Mouse (Mus musculus): ENCODE measurements at regions not wholly inside any gene's neighbourhood (a gene's known extent, or its start where the extent isn't known, plus 50 kb on each side); places are given as distances from the start of the nearest gene placed in this dataset.

GRCm38 (mm10) chr12:16141193-16141592 lies 324.5 kb upstream of the Trib2 start:
- Histone ChIP-seq H3K4me3 (ENCODE audit: control insufficient read depth, low read depth, low read length) (no peak overlapping the region), H3K27ac (ENCODE audit: control insufficient read depth, insufficient read depth, low read depth, low read length) (no peak overlapping the region), H3K36me3 (ENCODE audit: control insufficient read depth, insufficient read depth, low read length) (no peaks in the 10 kb centered on the region), H3K27me3 (ENCODE audit: control insufficient read depth, insufficient read depth, low read length) (no peaks in the 10 kb centered on the region), H3K4me1 (ENCODE audit: control insufficient read depth, insufficient read depth, low read length) (no peaks in the 10 kb centered on the region)
- TF ChIP-seq POLR2A (IDR thresholded peaks at IDR 0.05; ENCODE audit: control insufficient read depth, low read depth, low read length), result no peak
- no peak for TF ChIP-seq CTCF (IDR thresholded peaks at IDR 0.05; ENCODE audit: control insufficient read depth, insufficient read depth, insufficient replicate concordance, low read depth, low read length)

- no peaks in the 10 kb centered on the region for H3K36me3 ChIP-seq (ENCODE audit: control insufficient read depth, insufficient read depth, low read length)
- no peak overlapping the region for H3K4me3 ChIP-seq (ENCODE audit: control insufficient read depth, low read depth, low read length)
- H3K4me1 ChIP-seq (ENCODE audit: control insufficient read depth, insufficient read depth, low read length), result no peaks in the 10 kb centered on the region
- H3K27me3 ChIP-seq (ENCODE audit: control insufficient read depth, insufficient read depth, low read length), result no peaks in the 10 kb centered on the region
- no peak for TF ChIP-seq CTCF (IDR thresholded peaks at IDR 0.05; ENCODE audit: control insufficient read depth, insufficient read depth, insufficient replicate concordance, low read depth, low read length)
- no peak for TF ChIP-seq POLR2A (IDR thresholded peaks at IDR 0.05; ENCODE audit: control insufficient read depth, low read depth, low read length)
- H3K27ac ChIP-seq (ENCODE audit: control insufficient read depth, insufficient read depth, low read depth, low read length), result no peak overlapping the region
Measured at GRCm38 (mm10) chr12:16140511-16141110, 323.9 kb upstream of the Trib2 start.

DNA sequence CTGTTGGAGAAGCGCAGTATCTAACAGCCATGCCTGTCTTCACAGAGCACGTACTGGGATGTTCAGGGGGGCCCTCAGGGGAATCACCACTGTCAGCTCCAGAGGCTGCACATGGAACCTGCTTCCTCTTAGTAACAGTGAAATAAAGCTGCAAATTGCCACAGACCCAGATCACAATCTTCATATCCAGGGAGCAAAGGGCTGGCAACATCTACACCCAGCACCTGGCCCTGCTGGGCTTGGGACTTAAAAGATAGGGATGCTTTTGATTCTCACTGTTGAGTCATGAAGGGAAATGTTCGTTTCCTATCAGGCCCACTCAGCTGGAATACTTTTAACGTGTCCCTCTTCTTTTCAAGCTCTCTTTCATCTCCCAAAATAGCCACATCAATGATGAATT lies 322.4 kb upstream of the Trib2 start:
- no peaks in the 10 kb centered on the region for H3K36me3 ChIP-seq (ENCODE audit: control insufficient read depth, insufficient read depth, low read length)
- TF ChIP-seq POLR2A (IDR thresholded peaks at IDR 0.05; ENCODE audit: control insufficient read depth, low read depth, low read length) (no peak), CTCF (IDR thresholded peaks at IDR 0.05; ENCODE audit: control insufficient read depth, insufficient read depth, insufficient replicate concordance, low read depth, low read length) (no peak)
- no peaks in the 10 kb centered on the region for H3K4me1 ChIP-seq (ENCODE audit: control insufficient read depth, insufficient read depth, low read length)
- no peak overlapping the region for H3K27ac ChIP-seq (ENCODE audit: control insufficient read depth, insufficient read depth, low read depth, low read length)
- H3K27me3 ChIP-seq (ENCODE audit: control insufficient read depth, insufficient read depth, low read length), result no peaks in the 10 kb centered on the region
- H3K4me3 ChIP-seq (ENCODE audit: control insufficient read depth, low read depth, low read length), result no peak overlapping the region

- Histone ChIP-seq H3K4me3 (ENCODE audit: control insufficient read depth, low read depth, low read length) (no peak overlapping the region), H3K4me1 (ENCODE audit: control insufficient read depth, insufficient read depth, low read length) (no peaks in the 10 kb centered on the region), H3K36me3 (ENCODE audit: control insufficient read depth, insufficient read depth, low read length) (no peaks in the 10 kb centered on the region), H3K27ac (ENCODE audit: control insufficient read depth, insufficient read depth, low read depth, low read length) (no peak overlapping the region), H3K27me3 (ENCODE audit: control insufficient read depth, insufficient read depth, low read length) (no peaks in the 10 kb centered on the region)
- TF ChIP-seq POLR2A (IDR thresholded peaks at IDR 0.05; ENCODE audit: control insufficient read depth, low read depth, low read length), result no peak
- TF ChIP-seq CTCF (IDR thresholded peaks at IDR 0.05; ENCODE audit: control insufficient read depth, insufficient read depth, insufficient replicate concordance, low read depth, low read length), result no peak
Measured at GRCm38 (mm10) chr12:16137801-16138200, 321.1 kb upstream of the Trib2 start.

- no peaks in the 10 kb centered on the region for H3K27me3 ChIP-seq (ENCODE audit: control insufficient read depth, insufficient read depth, low read length)
- TF ChIP-seq POLR2A (IDR thresholded peaks at IDR 0.05; ENCODE audit: control insufficient read depth, low read depth, low read length), result no peak
- H3K4me1 ChIP-seq (ENCODE audit: control insufficient read depth, insufficient read depth, low read length), result no peaks in the 10 kb centered on the region
- no peaks in the 10 kb centered on the region for H3K36me3 ChIP-seq (ENCODE audit: control insufficient read depth, insufficient read depth, low read length)
- H3K4me3 ChIP-seq (ENCODE audit: control insufficient read depth, low read depth, low read length), result no peak overlapping the region
- H3K27ac ChIP-seq (ENCODE audit: control insufficient read depth, insufficient read depth, low read depth, low read length), result no peak overlapping the region
Measured at GRCm38 (mm10) chr12:16136214-16136671, 319.5 kb upstream of the Trib2 start.

DNA sequence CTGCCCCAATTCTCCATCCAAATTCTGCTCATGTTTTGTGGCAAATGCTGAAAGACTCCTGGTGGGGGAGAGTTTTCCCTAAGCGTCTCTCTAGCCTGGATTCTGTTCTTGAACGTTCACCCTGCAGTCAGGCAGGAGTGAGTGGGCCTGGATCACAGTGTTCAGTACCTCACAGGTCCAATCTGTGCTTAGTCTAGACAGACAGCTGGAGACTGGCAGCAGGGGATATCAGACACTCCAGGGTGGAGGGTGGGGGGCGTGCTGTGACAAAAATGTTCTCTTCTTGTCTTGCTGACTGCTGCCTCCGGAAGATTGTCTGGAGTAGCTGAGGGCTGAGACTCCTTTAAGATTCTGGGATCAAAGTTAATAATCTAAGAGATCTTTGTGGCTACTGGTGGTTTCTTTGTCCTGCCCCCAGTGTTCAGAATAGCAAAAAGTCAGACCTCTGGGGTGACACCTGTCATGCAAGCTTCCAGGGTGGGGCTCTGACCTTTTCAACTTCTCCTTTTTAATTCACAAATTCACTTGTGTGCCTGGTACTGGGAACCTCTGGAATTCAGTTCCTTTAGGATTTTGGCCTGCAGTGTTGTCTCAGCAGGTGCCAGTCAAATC lies 319.0 kb upstream of the Trib2 start:
- H3K4me3 ChIP-seq (ENCODE audit: control insufficient read depth, low read depth, low read length), result no peak overlapping the region
- no peaks in the 10 kb centered on the region for H3K4me1 ChIP-seq (ENCODE audit: control insufficient read depth, insufficient read depth, low read length)
- H3K27me3 ChIP-seq (ENCODE audit: control insufficient read depth, insufficient read depth, low read length), result no peaks in the 10 kb centered on the region
- no peak overlapping the region for H3K27ac ChIP-seq (ENCODE audit: control insufficient read depth, insufficient read depth, low read depth, low read length)
- no peak for TF ChIP-seq CTCF (IDR thresholded peaks at IDR 0.05; ENCODE audit: control insufficient read depth, insufficient read depth, insufficient replicate concordance, low read depth, low read length)
- no peaks in the 10 kb centered on the region for H3K36me3 ChIP-seq (ENCODE audit: control insufficient read depth, insufficient read depth, low read length)

DNA sequence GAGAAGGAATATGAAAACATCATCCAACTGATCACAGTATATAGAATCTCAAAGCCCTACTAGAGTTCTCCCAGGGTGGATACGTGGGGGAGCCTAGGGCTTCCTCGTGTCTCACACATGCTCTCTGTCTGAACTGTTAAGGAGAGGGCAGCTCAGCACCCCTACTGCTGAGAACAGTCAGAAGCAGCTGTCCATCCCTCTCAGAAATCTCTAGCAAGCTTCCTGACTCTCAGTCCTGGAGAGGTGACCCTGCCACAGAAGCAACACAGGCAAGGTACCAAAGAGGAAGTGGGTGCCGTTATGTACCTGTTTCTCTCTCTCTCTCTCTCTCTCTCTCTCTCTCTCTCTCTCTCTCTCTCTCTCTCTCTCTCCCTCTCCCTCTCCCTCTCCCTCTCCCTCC lies 317.7 kb upstream of the Trib2 start:
- TF ChIP-seq CTCF (IDR thresholded peaks at IDR 0.05; ENCODE audit: control insufficient read depth, insufficient read depth, insufficient replicate concordance, low read depth, low read length), result no peak
- no peak for TF ChIP-seq POLR2A (IDR thresholded peaks at IDR 0.05; ENCODE audit: control insufficient read depth, low read depth, low read length)
- Histone ChIP-seq H3K4me3 (ENCODE audit: control insufficient read depth, low read depth, low read length) (no peak overlapping the region), H3K36me3 (ENCODE audit: control insufficient read depth, insufficient read depth, low read length) (no peaks in the 10 kb centered on the region), H3K4me1 (ENCODE audit: control insufficient read depth, insufficient read depth, low read length) (no peaks in the 10 kb centered on the region), H3K27ac (ENCODE audit: control insufficient read depth, insufficient read depth, low read depth, low read length) (no peak overlapping the region), H3K27me3 (ENCODE audit: control insufficient read depth, insufficient read depth, low read length) (no peaks in the 10 kb centered on the region)
